Mouse (Mus musculus) CH12.LX (cell line): ENCODE results near the gene Actr8. TPM values are rescaled to one million over a fixed set of nuclear protein-coding genes. Genes with fewer than 3 reads are reported as not detected.

Experiments
- DNase-seq: peaks from one replicate; pipeline ENCODE4 v3.0.0-alpha.2; 2013; ENCODE audit errors: extremely low read depth
- H3K27ac ChIP-seq: 2 replicates; pipeline ENCODE4 v1.5.1; 2012; ENCODE audit warnings: low read depth, mild to moderate bottlenecking, control low read depth, moderate library complexity; ENCODE audit not compliant: insufficient read depth
- H3K27me3 ChIP-seq: replicated peaks from 2 replicates; pipeline ENCODE3; 2012; ENCODE audit warnings: inconsistent platforms
- H3K36me3 ChIP-seq, 2 experiments: replicated peaks in 1 of 2; 2 replicates each; pipeline versions ENCODE3 to v1.6.1; 2012; ENCODE audit warnings: inconsistent platforms in 1 of 2, low read length in 1 of 2, mild to moderate bottlenecking in 1 of 2, mixed read lengths in 1 of 2, moderate library complexity in 1 of 2; ENCODE audit not compliant: control insufficient read depth in 1 of 2, insufficient read depth in 1 of 2
- H3K4me1 ChIP-seq, 2 experiments: 2 replicates each; pipeline ENCODE4 v1.6.1; 2012; ENCODE audit warnings: inconsistent platforms in 1 of 2, moderate library complexity in 1 of 2; ENCODE audit not compliant: insufficient read depth in 2 of 2, control insufficient read depth in 1 of 2
- H3K4me2 ChIP-seq: 2 replicates; pipeline ENCODE4 v1.6.1; 2012; ENCODE audit warnings: low read depth, mild to moderate bottlenecking, control low read depth; ENCODE audit not compliant: poor library complexity, insufficient read depth, severe bottlenecking
- H3K4me3 ChIP-seq, 3 experiments: fragments of 150-350 bp in 1 of 3; sonication (generic) in 1 of 3; replicated peaks in 1 of 3; 2 replicates each; pipeline versions ENCODE3 to v1.5.1; 2011 to 2012; ENCODE audit warnings: low read depth in 2 of 3, low read length in 2 of 3, mild to moderate bottlenecking in 2 of 3, moderate library complexity in 2 of 3, control low read depth in 1 of 3, improper control_type of control experiment in 1 of 3, inconsistent platforms in 1 of 3, mixed read lengths in 1 of 3; ENCODE audit not compliant: poor library complexity in 1 of 3
- H3K79me2 ChIP-seq: replicated peaks from 2 replicates; pipeline ENCODE4 v1.6.1; 2012; ENCODE audit warnings: mild to moderate bottlenecking, moderate library complexity; ENCODE audit not compliant: control insufficient read depth, poor library complexity, insufficient read depth, severe bottlenecking; ENCODE audit errors: extremely low read depth
- H3K9ac ChIP-seq: 2 replicates; pipeline ENCODE4 v1.6.1; 2012; ENCODE audit warnings: low read depth, mild to moderate bottlenecking, control low read depth, moderate library complexity; ENCODE audit not compliant: insufficient read depth
- H3K9me3 ChIP-seq: replicated peaks from 2 replicates; pipeline ENCODE3; 2012; ENCODE audit warnings: low read length, inconsistent platforms, mixed read lengths
- BHLHE40 ChIP-seq: IDR thresholded peaks from 2 replicates; pipeline ENCODE4 v1.6.1; 2011; ENCODE audit warnings: mild to moderate bottlenecking, low read depth, low read length, improper control_type of control experiment
- CHD1 ChIP-seq: IDR thresholded peaks from 2 replicates; pipeline ENCODE4 v1.6.1; 2012; ENCODE audit warnings: low read depth, low read length, improper control_type of control experiment, inconsistent platforms
- CTCF ChIP-seq, 2 experiments: IDR thresholded peaks in 1 of 2; conservative IDR thresholded peaks in 1 of 2; 2 replicates each; pipeline ENCODE4 v1.5.1; 2011 to 2012; ENCODE audit warnings: low read depth in 2 of 2, low read length in 2 of 2, improper control_type of control experiment in 1 of 2, inconsistent platforms in 1 of 2, mild to moderate bottlenecking in 1 of 2, moderate library complexity in 1 of 2
- E2F4 ChIP-seq: IDR thresholded peaks from 2 replicates; pipeline ENCODE4 v1.6.1; 2011; ENCODE audit warnings: low read depth, low read length, improper control_type of control experiment; ENCODE audit not compliant: insufficient replicate concordance
- ELF1 ChIP-seq: IDR thresholded peaks from 2 replicates; pipeline ENCODE4 v1.6.1; 2014; ENCODE audit warnings: low read depth, mild to moderate bottlenecking, inconsistent platforms, low read length, improper control_type of control experiment
- ETS1 ChIP-seq: conservative IDR thresholded peaks from 2 replicates; pipeline ENCODE4 v1.6.1; 2012; ENCODE audit warnings: low read depth, mild to moderate bottlenecking, inconsistent platforms, low read length, improper control_type of control experiment, moderate library complexity
- GABPA ChIP-seq: IDR thresholded peaks from 2 replicates; pipeline ENCODE4 v1.6.1; 2012; ENCODE audit warnings: low read depth, low read length, improper control_type of control experiment, inconsistent platforms; ENCODE audit not compliant: insufficient replicate concordance
- HCFC1 ChIP-seq: IDR thresholded peaks from 2 replicates; pipeline ENCODE4 v1.6.1; 2012; ENCODE audit warnings: low read depth, mild to moderate bottlenecking, inconsistent platforms, low read length, improper control_type of control experiment
- JUN ChIP-seq: IDR thresholded peaks from 2 replicates; pipeline ENCODE4 v1.6.1; 2011; ENCODE audit warnings: low read depth, mild to moderate bottlenecking, low read length, improper control_type of control experiment, moderate library complexity; ENCODE audit not compliant: insufficient read depth
- JUND ChIP-seq: conservative IDR thresholded peaks from 2 replicates; pipeline ENCODE4 v1.6.1; 2011; ENCODE audit warnings: low read depth, low read length, improper control_type of control experiment
- KAT2A ChIP-seq: IDR thresholded peaks from 2 replicates; pipeline ENCODE4 v1.6.1; 2012; ENCODE audit warnings: low read length, improper control_type of control experiment, inconsistent platforms; ENCODE audit not compliant: insufficient replicate concordance
- MEF2A ChIP-seq: IDR thresholded peaks from 2 replicates; pipeline ENCODE4 v1.6.1; 2014; ENCODE audit warnings: low read depth, mild to moderate bottlenecking, inconsistent platforms, low read length, improper control_type of control experiment, borderline replicate concordance
- MXI1 ChIP-seq: IDR thresholded peaks from 2 replicates; pipeline ENCODE4 v1.6.1; 2011; ENCODE audit warnings: mild to moderate bottlenecking, low read depth, low read length, improper control_type of control experiment
- NRF1 ChIP-seq: IDR thresholded peaks from 2 replicates; pipeline ENCODE4 v1.6.1; 2014; ENCODE audit warnings: low read depth, mild to moderate bottlenecking, inconsistent platforms, low read length, improper control_type of control experiment, moderate library complexity
- POLR2AphosphoS2 ChIP-seq: IDR thresholded peaks from 2 replicates; pipeline ENCODE4 v1.6.1; 2011; ENCODE audit warnings: low read depth, low read length, improper control_type of control experiment
- RAD21 ChIP-seq: IDR thresholded peaks from 2 replicates; pipeline ENCODE4 v1.6.1; 2011; ENCODE audit warnings: low read depth, mild to moderate bottlenecking, low read length, improper control_type of control experiment, moderate library complexity
- USF2 ChIP-seq: conservative IDR thresholded peaks from 2 replicates; pipeline ENCODE4 v1.6.1; 2011; ENCODE audit warnings: low read depth, low read length, improper control_type of control experiment
- ZC3H11A ChIP-seq: IDR thresholded peaks from 2 replicates; pipeline ENCODE4 v1.6.1; 2012; ENCODE audit warnings: low read depth, mild to moderate bottlenecking, inconsistent platforms, low read length, improper control_type of control experiment
- ZMIZ1 ChIP-seq: IDR thresholded peaks from 2 replicates; pipeline ENCODE4 v1.6.1; 2012; ENCODE audit warnings: low read depth, mild to moderate bottlenecking, inconsistent platforms, low read length, improper control_type of control experiment
- ZNF384 ChIP-seq: IDR thresholded peaks from 2 replicates; pipeline ENCODE4 v1.6.1; 2012; ENCODE audit warnings: low read depth, low read length, improper control_type of control experiment, inconsistent platforms
- dilution Hi-C: fragments of 300-500 bp; cut with MboI; formaldehyde crosslinking; loops from 2 replicates; pipeline ENCODE4 v1.14.3; 2020; ENCODE audit warnings: low sequenced_read_pairs; ENCODE audit not compliant: extremely low pct_unique_long_range_greater_than_20kb, extremely low pct_ligation_motif_present
- in situ Hi-C: fragments of 300-500 bp; cut with MboI; formaldehyde crosslinking; loops from 3 replicates; pipeline ENCODE4 v1.14.3; 2019; ENCODE audit warnings: low sequenced_read_pairs, low pct_ligation_motif_present, low pct_unique_long_range_greater_than_20kb, mixed read lengths
- polyA plus RNA-seq: library from polyadenylated mRNA; unstranded; fragments of >175 nt; gene quantifications from 2 replicates; pipeline ENCODE4 v1.2.1, GENCODE M21; 2012; ENCODE audit warnings: low read depth; ENCODE audit not compliant: insufficient read length
- total RNA-seq, 2 experiments: library from RNA; depleted of rRNA; stranded (reverse); fragments of 300-350 nt in 1 of 2; fragments of >200 nt in 1 of 2; gene quantifications; 2 replicates each; pipeline ENCODE4 v1.2.3; 2012 to 2014

The Actr8 gene
- total and polyA plus RNA-seq, 3 experiments = 26.7 to 34.3 (median 33.4) TPM

DNA sequence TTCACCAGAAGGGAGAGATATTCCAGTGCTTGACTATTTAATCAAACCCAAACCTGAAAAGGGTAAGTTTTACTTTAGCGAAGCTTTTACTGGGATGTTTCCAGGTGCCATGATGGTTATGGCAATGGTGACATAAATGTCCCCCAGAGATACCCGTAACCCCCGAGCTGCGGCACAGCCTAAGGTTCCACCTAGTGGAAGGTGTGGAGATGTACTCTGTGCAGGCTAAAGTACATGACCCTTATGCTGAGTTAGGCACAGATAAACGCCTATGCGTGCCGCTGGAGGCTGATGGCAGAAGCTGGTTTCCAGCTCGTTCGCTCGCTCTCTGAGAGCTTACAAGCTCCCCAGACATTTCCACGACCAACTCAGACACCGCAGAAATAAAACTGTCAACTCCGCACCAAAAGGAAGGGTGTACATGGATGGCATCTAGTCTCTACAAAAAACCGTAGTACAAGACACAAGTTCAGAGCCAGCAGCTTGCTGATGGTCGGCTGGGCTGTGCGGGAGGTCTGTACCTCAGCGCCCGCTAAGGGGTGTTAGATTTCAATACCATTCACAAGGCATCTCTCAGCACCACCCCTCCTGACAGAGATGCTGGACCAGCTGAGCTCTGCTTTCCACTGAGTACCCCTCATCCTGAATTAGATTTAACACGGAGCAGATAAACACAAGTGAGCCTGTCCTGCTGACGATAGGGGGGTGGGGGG, 38.4 kb upstream of the Actr8 start:
- Histone ChIP-seq H3K36me3 (no peaks in the 10 kb centered on the region), H3K4me1 (no peaks in the 10 kb centered on the region), H3K27me3 (peaks cover 54% of the 10 kb centered on the region), H3K27ac (no peak overlapping the region), H3K4me2 (no peak overlapping the region), H3K9ac (no peak overlapping the region), H3K4me3 (no peak overlapping the region), H3K9me3 (no peaks in the 10 kb centered on the region), H3K79me2 (no peaks in the 10 kb centered on the region)
- dilution Hi-C loops (no loop called here), in situ Hi-C loops (loop anchor here (25.0 kb wide), 2 partner anchors 252 to 427 kb away; no protein-coding TSS in a partner anchor)
- DNase-seq = no peak
- no peak for TF ChIP-seq JUN
- no peak for TF ChIP-seq E2F4
- TF ChIP-seq POLR2AphosphoS2 = no peak
- TF ChIP-seq ETS1 = no peak
- no peak for TF ChIP-seq ZNF384
- peak; percentile 12 for TF ChIP-seq RAD21
- TF ChIP-seq ZC3H11A = no peak
- no peak for TF ChIP-seq MEF2A
- no peak for TF ChIP-seq JUND
- TF ChIP-seq CTCF (conservative IDR thresholded peaks at IDR 0.05 in 1 of 2, IDR thresholded peaks at IDR 0.05 in 1 of 2; ENCODE audit: low read depth in 2 of 2, low read length in 2 of 2) = peak in 1 of 2 experiments; percentile 40; a peak in 2 of 4 replicates

DNA sequence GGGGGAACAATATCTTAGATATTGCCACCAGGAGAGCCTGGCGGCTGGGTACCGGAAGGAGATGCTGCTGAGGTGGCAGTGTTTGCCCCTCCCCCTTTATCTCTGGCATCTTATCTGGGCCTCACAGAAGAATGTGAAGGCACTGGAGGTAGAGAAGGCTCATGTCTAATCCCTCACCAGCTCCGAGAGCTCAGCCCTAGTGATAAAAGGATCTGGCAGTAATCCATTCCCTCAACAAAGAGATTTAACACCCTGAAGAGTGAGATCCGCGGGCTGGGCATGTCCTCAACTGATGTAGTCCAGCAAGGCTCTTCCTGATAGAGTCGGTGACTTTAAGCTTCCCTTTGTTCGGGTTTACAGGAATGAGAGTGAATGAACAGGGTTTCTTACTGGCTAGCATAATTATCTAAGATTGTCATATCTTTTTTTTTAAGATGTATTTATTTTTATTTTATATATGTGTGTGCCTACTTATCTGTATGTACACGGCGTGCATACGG, 37.8 kb upstream of the Actr8 start:
- dilution Hi-C loops = no loop called here
- no peaks in the 10 kb centered on the region for H3K36me3 ChIP-seq
- no peak overlapping the region for H3K4me2 ChIP-seq

More for the DNA sequence above, 37.8 kb upstream of the Actr8 start:
- DNase-seq = no peak
- no peaks in the 10 kb centered on the region for H3K79me2 ChIP-seq
- in situ Hi-C loops = loop anchor here (25.0 kb wide), 2 partner anchors 253 to 428 kb away; no protein-coding TSS in a partner anchor
- H3K4me1 ChIP-seq = no peaks in the 10 kb centered on the region
- TF ChIP-seq ZMIZ1 = no peak
- no peak for TF ChIP-seq CHD1
- TF ChIP-seq KAT2A = no peak
- no peak for TF ChIP-seq MXI1
- no peak for TF ChIP-seq HCFC1
- TF ChIP-seq BHLHE40 = no peak
- no peak for TF ChIP-seq ELF1
- no peak for TF ChIP-seq NRF1
- TF ChIP-seq GABPA = no peak
- no peak for TF ChIP-seq USF2
- peaks cover 48% of the 10 kb centered on the region for H3K27me3 ChIP-seq
- no peak overlapping the region for H3K9ac ChIP-seq
- no peak overlapping the region for H3K27ac ChIP-seq
- H3K4me3 ChIP-seq = no peak overlapping the region
- no peaks in the 10 kb centered on the region for H3K9me3 ChIP-seq
